Comparison of ENCODE assay signal across 8 mouse cellular contexts in the genomic region with DNA sequence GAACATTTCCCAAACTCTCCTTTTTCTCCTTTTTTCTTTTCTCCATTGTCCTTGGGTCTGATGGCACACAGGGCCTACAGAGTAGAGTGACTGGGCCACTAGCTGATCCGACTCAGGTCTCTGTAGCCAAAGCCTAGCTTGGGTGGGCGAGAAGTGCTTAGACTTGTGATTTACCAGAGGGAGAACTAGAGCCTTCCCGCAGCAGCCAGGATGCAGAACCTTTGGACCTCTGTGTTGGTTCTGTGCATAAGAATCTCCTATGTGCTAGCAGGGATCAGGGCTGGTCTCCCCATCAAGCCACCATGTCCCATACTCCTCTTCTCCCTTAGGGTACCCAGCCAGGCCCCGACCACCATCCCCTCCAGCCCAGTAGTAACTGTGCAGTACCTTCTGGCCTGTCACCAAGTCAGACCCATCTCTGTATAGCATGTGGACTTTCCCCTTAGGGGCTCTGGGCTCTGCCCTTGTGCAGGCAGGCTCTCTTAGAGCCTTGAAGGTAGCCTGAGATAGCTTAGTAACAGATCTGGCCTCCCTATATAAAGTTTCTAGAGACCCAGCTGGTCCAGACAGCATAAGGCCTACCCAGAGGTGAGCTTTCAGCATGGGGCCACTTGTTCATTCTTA.
A peak's percentile ranks its signal among the peaks of the same experiment; 100 is the strongest.
DNase-seq lines count a peak whose midpoint lies in the region; ATAC-seq and TF ChIP-seq lines count a peak whose summit lies in the region.

No protein-coding gene starts in this region.

- H3K9me3 ChIP-seq in E14TG2a.4 (ENCODE audit: low read length): no peaks in the 10 kb centered on the region
- no peaks in the 10 kb centered on the region for H3K9me3 ChIP-seq in heart, embryonic 15.5 days (replicated peaks)
- no peaks in the 10 kb centered on the region for H3K9me3 ChIP-seq in liver, embryonic 13.5 days (replicated peaks)

- H3K4me1 ChIP-seq in E14TG2a.4 (replicated peaks; ENCODE audit: low read depth, low read length): peaks cover 83% of the 10 kb centered on the region
- peaks cover 59% of the 10 kb centered on the region for H3K4me1 ChIP-seq in heart, embryonic 15.5 days (replicated peaks)
- peaks cover 40% of the 10 kb centered on the region for H3K4me1 ChIP-seq in liver, embryonic 13.5 days (replicated peaks)

- H3K36me3 ChIP-seq in E14TG2a.4 (ENCODE audit: insufficient read depth, low read length): no peaks in the 10 kb centered on the region
- H3K36me3 ChIP-seq in heart, embryonic 15.5 days: no peaks in the 10 kb centered on the region
- H3K36me3 ChIP-seq in liver, embryonic 13.5 days: no peaks in the 10 kb centered on the region

- peak overlapping the region; percentile 96; the same call in 1 of the 2 replicates for H3K4me2 ChIP-seq in heart, embryonic 15.5 days
- H3K4me2 ChIP-seq in liver, embryonic 13.5 days: no peak overlapping the region

- ATAC-seq in cerebellum, adult (ENCODE audit: insufficient number of reproducible peaks, low FRiP score, low TSS enrichment): no peak
- no peak for ATAC-seq in heart, embryonic 15.5 days (replicated peaks; ENCODE audit: insufficient number of reproducible peaks, insufficient read depth, low FRiP score, low read depth)
- ATAC-seq in liver, embryonic 13.5 days (ENCODE audit: low read depth): no peak
- no peak for ATAC-seq in megakaryocyte, adult 5-6 weeks (ENCODE audit: poor library complexity, severe bottlenecking)

- 83% methylated on average over 4 of the region's 4 CpGs for WGBS in heart, embryonic 15.5 days
- WGBS in liver, embryonic 13.5 days (ENCODE audit: insufficient replicate concordance): 65% methylated on average over 4 of the region's 4 CpGs

- peak overlapping the region; percentile 98 for H3K27ac ChIP-seq in heart, embryonic 15.5 days
- peak overlapping the region; percentile 73 for H3K27ac ChIP-seq in liver, embryonic 13.5 days

- TF ChIP-seq CTCF in E14TG2a.4 (conservative IDR thresholded peaks at IDR 0.05; ENCODE audit: low read length): no peak

- peak overlapping the region; percentile 77 for H3K9ac ChIP-seq in heart, embryonic 15.5 days
- H3K9ac ChIP-seq in liver, embryonic 13.5 days: no peak overlapping the region

- peaks cover 22% of the 10 kb centered on the region for H3K27me3 ChIP-seq in E14TG2a.4 (ENCODE audit: insufficient read depth, low read length)
- no peaks in the 10 kb centered on the region for H3K27me3 ChIP-seq in heart, embryonic 15.5 days
- peaks cover 77% of the 10 kb centered on the region for H3K27me3 ChIP-seq in liver, embryonic 13.5 days

- peak; percentile 33 for DNase-seq in cerebellum, adult 11 months
- DNase-seq in liver, embryonic 13.5 days: no peak
- DNase-seq in right cerebral cortex, postnatal 25 days: no peak
- DNase-seq in layer of hippocampus, adult 11-12 months (ENCODE audit: low spot score): no peak

- H3K4me3 ChIP-seq in E14TG2a.4 (replicated peaks; ENCODE audit: low read length): peak overlapping the region; percentile 80; the same call in 1 of the 2 replicates
- no peak overlapping the region for H3K4me3 ChIP-seq in heart, embryonic 15.5 days
- H3K4me3 ChIP-seq in liver, embryonic 13.5 days (replicated peaks): no peak overlapping the region
